Mouse (Mus musculus) C2C12 (cell line): ENCODE data around the gene 6330409D20Rik. TPM values are rescaled to one million over a fixed set of nuclear protein-coding genes. Genes with fewer than 3 reads are reported as not detected.

Experiments used
- H3K27me3 ChIP-seq: one replicate; pipeline ENCODE4 v1.6.1; 2011; ENCODE audit not compliant: control insufficient read depth, insufficient read depth, insufficient read length
- H3K36me3 ChIP-seq: one replicate; pipeline ENCODE4 v1.6.1; 2011; ENCODE audit not compliant: control insufficient read depth, insufficient read depth
- H3K4me3 ChIP-seq: one replicate; pipeline ENCODE4 v1.5.1; 2011; ENCODE audit warnings: mild to moderate bottlenecking, control low read depth; ENCODE audit not compliant: poor library complexity, insufficient read depth, severe bottlenecking
- H3K79me2 ChIP-seq: one replicate; pipeline ENCODE4 v1.6.1; 2011; ENCODE audit not compliant: control insufficient read depth, insufficient read depth
- H3K79me3 ChIP-seq: one replicate; pipeline ENCODE4 v1.6.1; 2011; ENCODE audit warnings: low read depth, control low read depth
- H3ac ChIP-seq: one replicate; pipeline ENCODE3; 2011; ENCODE audit warnings: low read depth; ENCODE audit not compliant: control insufficient read depth, insufficient read length
- CEBPB ChIP-seq: IDR thresholded peaks from one replicate; pipeline ENCODE4 v1.6.1; 2011; ENCODE audit warnings: low read depth, mild to moderate bottlenecking, control low read depth, moderate library complexity
- CTCF ChIP-seq: IDR thresholded peaks from one replicate; pipeline ENCODE4 v1.5.1; 2011; ENCODE audit not compliant: control insufficient read depth, insufficient read depth, insufficient read length
- FOSL1 ChIP-seq: IDR thresholded peaks from one replicate; pipeline ENCODE4 v1.8.0; 2011; ENCODE audit warnings: mild to moderate bottlenecking, low read length; ENCODE audit not compliant: poor library complexity, insufficient read depth, severe bottlenecking
- MAX ChIP-seq: IDR thresholded peaks from one replicate; pipeline ENCODE4 v1.6.1; 2011; ENCODE audit warnings: mild to moderate bottlenecking, control low read depth
- MYOD1 ChIP-seq: IDR thresholded peaks from one replicate; pipeline ENCODE4 v1.6.1; 2011; ENCODE audit warnings: low read depth; ENCODE audit not compliant: control insufficient read depth, insufficient read length
- MYOG ChIP-seq: IDR thresholded peaks from one replicate; pipeline ENCODE4 v1.6.1; 2011; ENCODE audit not compliant: control insufficient read depth, insufficient read length; ENCODE audit errors: extremely low read depth
- USF1 ChIP-seq: IDR thresholded peaks from one replicate; pipeline ENCODE4 v1.6.1; 2011; ENCODE audit warnings: low read depth, mild to moderate bottlenecking, control low read depth, moderate library complexity
- long read RNA-seq, 2 experiments: library from polyadenylated mRNA; unstranded; transcript quantifications; one replicate each; pipeline ENCODE4 v2.0.0; 2019 to 2020
- polyA plus RNA-seq: library from polyadenylated mRNA; unstranded; fragments of >200 nt; fragmentation: generic; extraction: Trizol; gene quantifications from one replicate; pipeline ENCODE4 v1.2.1, GENCODE M21; 2012; ENCODE audit warnings: missing spikeins

The 6330409D20Rik gene
- polyA plus RNA-seq: not detected
- long read RNA-seq, experiment 1: 0 reads
- long read RNA-seq, experiment 2: 0 reads

DNA sequence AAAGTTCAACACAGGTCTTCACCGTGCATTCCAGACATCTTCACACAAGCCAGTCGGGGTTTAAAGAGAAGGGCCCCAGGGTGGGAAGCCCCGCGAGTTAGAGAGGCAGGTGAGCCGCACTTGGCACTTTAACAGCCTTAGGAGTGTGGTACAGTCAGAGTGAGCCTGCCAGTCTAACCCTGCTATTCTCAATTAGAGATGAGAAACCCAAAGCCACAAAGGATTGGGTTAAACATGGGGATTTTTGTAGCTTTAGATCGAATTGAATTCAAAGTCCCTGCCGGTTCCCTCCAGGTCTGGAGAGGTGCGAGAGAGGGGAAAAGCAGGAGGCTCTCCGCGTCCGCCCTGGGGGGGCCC is at the start of gene 6330409D20Rik:
Gene 6330409D20Rik (minus strand): TSS at position 101 of the 357 bp plus-strand sequence.
- no peaks in the 10 kb centered on the region for H3K79me2 ChIP-seq
- peaks cover 51% of the 10 kb centered on the region for H3K27me3 ChIP-seq
- no peaks in the 10 kb centered on the region for H3K79me3 ChIP-seq
- no peaks in the 10 kb centered on the region for H3K36me3 ChIP-seq
- no peak within 1 kb of the TSS for H3K4me3 ChIP-seq
- H3ac ChIP-seq: no peak within 1 kb of the TSS
- TF ChIP-seq MAX (no peak), CTCF (no peak), MYOG (no peak), USF1 (no peak), CEBPB (no peak), MYOD1 (no peak), FOSL1 (no peak)

DNA sequence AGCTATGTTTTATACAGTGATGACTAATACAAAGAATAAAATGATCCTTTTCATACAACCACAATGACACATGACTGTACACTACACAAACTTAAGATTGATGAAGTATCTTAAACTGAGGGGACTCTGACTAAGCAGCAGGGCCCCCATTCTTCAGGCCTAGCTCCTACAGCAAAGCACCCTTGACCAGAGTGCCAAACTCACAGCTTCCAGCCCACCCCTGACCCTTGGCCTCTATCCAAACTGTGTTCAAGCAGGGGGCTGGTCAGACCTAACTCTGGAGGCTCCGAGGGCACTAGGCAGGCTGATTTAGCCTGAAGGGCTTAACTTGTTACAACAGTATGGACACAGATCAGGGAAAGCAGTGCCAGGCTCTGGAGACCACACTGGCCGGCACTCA is 47.8 kb upstream of the 6330409D20Rik start:
- TF ChIP-seq USF1 (no peak), CTCF (no peak), MYOG (no peak), MAX (no peak), MYOD1 (no peak), FOSL1 (no peak), CEBPB (no peak)
- no peak overlapping the region for H3ac ChIP-seq

DNA sequence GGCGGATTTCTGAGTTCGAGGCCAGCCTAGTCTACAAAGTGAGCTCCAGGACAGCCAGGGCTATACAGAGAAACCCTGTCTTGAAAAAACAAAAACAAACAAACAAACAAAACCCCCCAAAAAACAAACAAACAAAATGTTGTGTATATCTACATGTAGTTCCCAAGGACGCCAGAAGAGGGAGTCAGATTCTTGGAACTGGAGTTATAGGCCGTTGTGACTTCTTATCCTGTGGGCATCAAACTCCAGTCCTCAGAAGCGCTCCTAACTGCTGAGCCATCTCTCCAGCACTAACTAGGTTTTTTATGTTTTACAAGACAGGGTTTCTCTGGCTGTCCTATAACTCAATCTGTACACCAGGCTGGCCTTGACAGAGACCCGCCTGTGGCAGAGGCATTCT is 46.4 kb upstream of the 6330409D20Rik start:
- no peak for TF ChIP-seq CTCF
- TF ChIP-seq MYOG: no peak
- TF ChIP-seq USF1: no peak
- no peak for TF ChIP-seq FOSL1
- no peak for TF ChIP-seq MYOD1
- TF ChIP-seq CEBPB: no peak
- no peak for TF ChIP-seq MAX
- Histone ChIP-seq H3ac (no peak overlapping the region), H3K27me3 (no peaks in the 10 kb centered on the region), H3K79me2 (no peaks in the 10 kb centered on the region), H3K4me3 (no peak overlapping the region), H3K79me3 (no peaks in the 10 kb centered on the region), H3K36me3 (peaks cover 6% of the 10 kb centered on the region)

More for the DNA sequence above, 47.8 kb upstream of the 6330409D20Rik start:
- Histone ChIP-seq H3K36me3 (peaks cover 13% of the 10 kb centered on the region), H3K4me3 (no peak overlapping the region), H3K79me3 (no peaks in the 10 kb centered on the region), H3K79me2 (no peaks in the 10 kb centered on the region), H3K27me3 (no peaks in the 10 kb centered on the region)

DNA sequence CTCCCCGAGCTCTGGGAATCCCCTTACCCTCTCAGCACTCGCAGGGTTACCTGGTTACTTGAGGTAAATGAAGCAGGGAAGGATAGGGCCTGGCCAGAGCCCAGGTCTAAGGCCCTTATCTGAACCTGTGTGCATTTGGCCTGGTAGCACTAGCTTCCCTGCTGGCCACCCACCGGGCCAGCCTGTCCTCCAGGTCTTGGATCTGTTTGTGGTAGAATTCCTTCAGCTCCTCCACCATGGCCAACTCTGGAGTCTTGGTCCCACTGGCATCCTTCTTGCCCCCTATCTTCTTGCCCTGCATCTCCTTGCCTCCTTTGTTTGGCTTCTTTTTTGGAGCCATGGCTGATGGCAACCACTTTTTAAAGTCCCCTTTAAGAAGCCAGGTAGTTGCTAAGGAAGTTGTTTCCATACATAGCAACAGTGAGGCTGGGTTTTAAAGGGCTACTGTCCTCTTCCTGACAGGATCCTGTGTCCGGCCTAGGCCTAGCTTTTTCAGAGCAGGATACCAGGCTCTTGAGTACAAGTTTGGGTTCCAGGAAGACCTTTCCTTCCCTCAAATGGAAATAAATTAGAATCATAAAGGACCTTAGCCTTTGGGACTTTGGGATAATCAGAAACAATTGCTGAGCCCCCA is 43.3 kb upstream of the 6330409D20Rik start, which contains the start of gene Cfap157:
Gene Cfap157 (minus strand): TSS at position 381 of the 634 bp plus-strand sequence.
- Histone ChIP-seq H3K36me3 (peaks cover 1% of the 10 kb centered on the region), H3K79me3 (no peaks in the 10 kb centered on the region), H3K79me2 (no peaks in the 10 kb centered on the region), H3ac (no peak within 1 kb of the TSS), H3K27me3 (no peaks in the 10 kb centered on the region), H3K4me3 (no peak within 1 kb of the TSS)
- TF ChIP-seq MYOG (no peak), MAX (no peak), USF1 (no peak), CTCF (no peak), CEBPB (no peak), MYOD1 (no peak), FOSL1 (no peak)

DNA sequence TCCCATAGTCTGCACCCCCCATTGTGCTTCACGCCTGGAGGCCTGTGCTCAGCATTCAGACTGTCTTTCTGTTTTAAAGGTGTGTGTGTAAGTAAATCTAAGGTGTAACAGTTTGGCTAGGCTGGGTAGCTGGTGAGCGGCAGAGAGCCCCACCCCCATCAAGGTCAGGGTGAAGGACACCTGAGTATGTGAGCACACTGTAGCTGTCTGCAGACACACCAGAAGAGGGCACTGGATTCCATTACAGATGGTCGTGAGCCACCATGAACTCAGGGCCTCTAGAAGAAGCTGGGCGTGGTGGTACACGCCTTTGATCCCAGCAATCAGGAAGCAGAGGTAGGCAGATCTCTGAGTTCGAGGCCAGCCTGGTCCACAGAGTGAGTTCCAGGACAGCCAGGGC is 40.9 kb upstream of the 6330409D20Rik start:
- Histone ChIP-seq H3K4me3 (no peak overlapping the region), H3K36me3 (peaks cover 23% of the 10 kb centered on the region), H3ac (no peak overlapping the region), H3K79me3 (peaks cover 3% of the 10 kb centered on the region), H3K79me2 (peaks cover 15% of the 10 kb centered on the region), H3K27me3 (no peaks in the 10 kb centered on the region)
- TF ChIP-seq CEBPB: no peak
- TF ChIP-seq CTCF: no peak
- TF ChIP-seq USF1: no peak
- TF ChIP-seq MYOG: no peak
- no peak for TF ChIP-seq MYOD1
- no peak for TF ChIP-seq MAX
- no peak for TF ChIP-seq FOSL1
